Mouse (Mus musculus) spleen, postnatal 10 days (tissue): ENCODE measurements around the gene Ppfibp1.

Experiments used
- DNase-seq, 2 experiments: peaks; one replicate each; pipeline ENCODE4 v3.0.0; 2021 to 2022; ENCODE audit warnings: low spot score in 2 of 2

The Ppfibp1 gene

GRCm38 (mm10) chr6:146913489-146914198 lies 25.4 kb downstream of the Ppfibp1 start:
- no peak for DNase-seq

- no peak for DNase-seq
These were observed 27.5 kb downstream of the Ppfibp1 start for GRCm38 (mm10) chr6:146915808-146916207.

GRCm38 (mm10) chr6:146917396-146917795 lies 29.1 kb downstream of the Ppfibp1 start:
- DNase-seq: no peak

GRCm38 (mm10) chr6:146918341-146918740 lies 30.1 kb downstream of the Ppfibp1 start:
- DNase-seq: no peak

- no peak for DNase-seq
These were observed 38.2 kb downstream of the Ppfibp1 start for GRCm38 (mm10) chr6:146926415-146926980.

GRCm38 (mm10) chr6:146928108-146928507 lies 39.8 kb downstream of the Ppfibp1 start:
- DNase-seq: no peak

- no peak for DNase-seq
These were observed 40.7 kb downstream of the Ppfibp1 start for GRCm38 (mm10) chr6:146929031-146929430.

GRCm38 (mm10) chr6:146933123-146933522 lies 44.8 kb downstream of the Ppfibp1 start:
- DNase-seq: no peak

- DNase-seq: no peak
These were observed 47.7 kb downstream of the Ppfibp1 start for GRCm38 (mm10) chr6:146935957-146936356.

- no peak for DNase-seq
These were observed 50.7 kb downstream of the Ppfibp1 start for GRCm38 (mm10) chr6:146939026-146939425.

GRCm38 (mm10) chr6:146941505-146942275 lies 53.4 kb downstream of the Ppfibp1 start:
- no peak for DNase-seq

- no peak for DNase-seq
These were observed 55.7 kb downstream of the Ppfibp1 start for GRCm38 (mm10) chr6:146944009-146944408.

GRCm38 (mm10) chr6:146944830-146945229 lies 56.5 kb downstream of the Ppfibp1 start:
- no peak for DNase-seq

GRCm38 (mm10) chr6:146946327-146947029 lies 58.2 kb downstream of the Ppfibp1 start:
- DNase-seq: no peak

- no peak for DNase-seq
These were observed 58.9 kb downstream of the Ppfibp1 start for GRCm38 (mm10) chr6:146947186-146947585.

- DNase-seq: no peak
These were observed 61.6 kb downstream of the Ppfibp1 start for GRCm38 (mm10) chr6:146949682-146950453.

- DNase-seq: no peak
These were observed 62.2 kb downstream of the Ppfibp1 start for GRCm38 (mm10) chr6:146950454-146950832.

GRCm38 (mm10) chr6:146954258-146954657 lies 66.0 kb downstream of the Ppfibp1 start, which contains the start of gene 1700034J05Rik:
1700034J05Rik (minus strand) TSS chr6:146954422.
- DNase-seq: no peak

- no peak for DNase-seq
These were observed 67.2 kb downstream of the Ppfibp1 start for GRCm38 (mm10) chr6:146955475-146955874.

GRCm38 (mm10) chr6:146955896-146956295 lies 67.6 kb downstream of the Ppfibp1 start:
- peak in 1 of 2 experiments; percentile 45 for DNase-seq

GRCm38 (mm10) chr6:146956961-146957360 lies 68.7 kb downstream of the Ppfibp1 start:
- DNase-seq: no peak
